Mouse (Mus musculus) CH12.LX (cell line): Measurements from ENCODE around the gene Oas1d. TPM values are rescaled to one million over a fixed set of nuclear protein-coding genes. Genes with fewer than 3 reads are reported as not detected.
"Not testable (repeated sequence)": the region's sequence is repeated elsewhere in the genome, so short reads cannot be mapped to it uniquely, and the experiment has no call there.

ENCODE experiments used
- DNase-seq: peaks from one replicate; pipeline ENCODE4 v3.0.0-alpha.2; 2013; ENCODE audit errors: extremely low read depth
- H3K27ac ChIP-seq: 2 replicates; pipeline ENCODE4 v1.5.1; 2012; ENCODE audit warnings: low read depth, mild to moderate bottlenecking, control low read depth, moderate library complexity; ENCODE audit not compliant: insufficient read depth
- H3K27me3 ChIP-seq: replicated peaks from 2 replicates; pipeline ENCODE3; 2012; ENCODE audit warnings: inconsistent platforms
- H3K36me3 ChIP-seq, 2 experiments: replicated peaks in 1 of 2; 2 replicates each; pipeline versions ENCODE3 to v1.6.1; 2012; ENCODE audit warnings: inconsistent platforms in 1 of 2, low read length in 1 of 2, mild to moderate bottlenecking in 1 of 2, mixed read lengths in 1 of 2, moderate library complexity in 1 of 2; ENCODE audit not compliant: control insufficient read depth in 1 of 2, insufficient read depth in 1 of 2
- H3K4me1 ChIP-seq, 2 experiments: 2 replicates each; pipeline ENCODE4 v1.6.1; 2012; ENCODE audit warnings: inconsistent platforms in 1 of 2, moderate library complexity in 1 of 2; ENCODE audit not compliant: insufficient read depth in 2 of 2, control insufficient read depth in 1 of 2
- H3K4me2 ChIP-seq: 2 replicates; pipeline ENCODE4 v1.6.1; 2012; ENCODE audit warnings: low read depth, mild to moderate bottlenecking, control low read depth; ENCODE audit not compliant: poor library complexity, insufficient read depth, severe bottlenecking
- H3K4me3 ChIP-seq, 3 experiments: fragments of 150-350 bp in 1 of 3; sonication (generic) in 1 of 3; replicated peaks in 1 of 3; 2 replicates each; pipeline versions ENCODE3 to v1.5.1; 2011 to 2012; ENCODE audit warnings: low read depth in 2 of 3, low read length in 2 of 3, mild to moderate bottlenecking in 2 of 3, moderate library complexity in 2 of 3, control low read depth in 1 of 3, improper control_type of control experiment in 1 of 3, inconsistent platforms in 1 of 3, mixed read lengths in 1 of 3; ENCODE audit not compliant: poor library complexity in 1 of 3
- H3K79me2 ChIP-seq: replicated peaks from 2 replicates; pipeline ENCODE4 v1.6.1; 2012; ENCODE audit warnings: mild to moderate bottlenecking, moderate library complexity; ENCODE audit not compliant: control insufficient read depth, poor library complexity, insufficient read depth, severe bottlenecking; ENCODE audit errors: extremely low read depth
- H3K9ac ChIP-seq: 2 replicates; pipeline ENCODE4 v1.6.1; 2012; ENCODE audit warnings: low read depth, mild to moderate bottlenecking, control low read depth, moderate library complexity; ENCODE audit not compliant: insufficient read depth
- H3K9me3 ChIP-seq: replicated peaks from 2 replicates; pipeline ENCODE3; 2012; ENCODE audit warnings: low read length, inconsistent platforms, mixed read lengths
- BHLHE40 ChIP-seq: IDR thresholded peaks from 2 replicates; pipeline ENCODE4 v1.6.1; 2011; ENCODE audit warnings: mild to moderate bottlenecking, low read depth, low read length, improper control_type of control experiment
- CHD2 ChIP-seq: IDR thresholded peaks from 2 replicates; pipeline ENCODE4 v1.6.1; 2011; ENCODE audit warnings: low read length, improper control_type of control experiment
- E2F4 ChIP-seq: IDR thresholded peaks from 2 replicates; pipeline ENCODE4 v1.6.1; 2011; ENCODE audit warnings: low read depth, low read length, improper control_type of control experiment; ENCODE audit not compliant: insufficient replicate concordance
- GABPA ChIP-seq: IDR thresholded peaks from 2 replicates; pipeline ENCODE4 v1.6.1; 2012; ENCODE audit warnings: low read depth, low read length, improper control_type of control experiment, inconsistent platforms; ENCODE audit not compliant: insufficient replicate concordance
- HCFC1 ChIP-seq: IDR thresholded peaks from 2 replicates; pipeline ENCODE4 v1.6.1; 2012; ENCODE audit warnings: low read depth, mild to moderate bottlenecking, inconsistent platforms, low read length, improper control_type of control experiment
- IRF4 ChIP-seq: IDR thresholded peaks from 2 replicates; pipeline ENCODE4 v1.6.1; 2014; ENCODE audit warnings: low read depth, mild to moderate bottlenecking, inconsistent platforms, low read length, improper control_type of control experiment
- JUND ChIP-seq: conservative IDR thresholded peaks from 2 replicates; pipeline ENCODE4 v1.6.1; 2011; ENCODE audit warnings: low read depth, low read length, improper control_type of control experiment
- KAT2A ChIP-seq: IDR thresholded peaks from 2 replicates; pipeline ENCODE4 v1.6.1; 2012; ENCODE audit warnings: low read length, improper control_type of control experiment, inconsistent platforms; ENCODE audit not compliant: insufficient replicate concordance
- MAZ ChIP-seq: IDR thresholded peaks from 2 replicates; pipeline ENCODE4 v1.6.1; 2012; ENCODE audit warnings: low read depth, mild to moderate bottlenecking, inconsistent platforms, low read length, improper control_type of control experiment, moderate library complexity
- MEF2A ChIP-seq: IDR thresholded peaks from 2 replicates; pipeline ENCODE4 v1.6.1; 2014; ENCODE audit warnings: low read depth, mild to moderate bottlenecking, inconsistent platforms, low read length, improper control_type of control experiment, borderline replicate concordance
- MXI1 ChIP-seq: IDR thresholded peaks from 2 replicates; pipeline ENCODE4 v1.6.1; 2011; ENCODE audit warnings: mild to moderate bottlenecking, low read depth, low read length, improper control_type of control experiment
- MYC ChIP-seq: IDR thresholded peaks from 2 replicates; pipeline ENCODE4 v1.6.1; 2011; ENCODE audit warnings: low read depth, mild to moderate bottlenecking, improper control_type of control experiment, low read length
- NELFE ChIP-seq: IDR thresholded peaks from 2 replicates; pipeline ENCODE4 v1.6.1; 2011; ENCODE audit warnings: low read depth, low read length, improper control_type of control experiment
- NRF1 ChIP-seq: IDR thresholded peaks from 2 replicates; pipeline ENCODE4 v1.6.1; 2014; ENCODE audit warnings: low read depth, mild to moderate bottlenecking, inconsistent platforms, low read length, improper control_type of control experiment, moderate library complexity
- RAD21 ChIP-seq: IDR thresholded peaks from 2 replicates; pipeline ENCODE4 v1.6.1; 2011; ENCODE audit warnings: low read depth, mild to moderate bottlenecking, low read length, improper control_type of control experiment, moderate library complexity
- SMC3 ChIP-seq: IDR thresholded peaks from 2 replicates; pipeline ENCODE4 v1.6.1; 2011; ENCODE audit warnings: low read depth, low read length, improper control_type of control experiment
- TCF12 ChIP-seq: IDR thresholded peaks from 2 replicates; pipeline ENCODE4 v1.6.1; 2014; ENCODE audit warnings: low read depth, mild to moderate bottlenecking, inconsistent platforms, low read length, improper control_type of control experiment
- UBTF ChIP-seq: IDR thresholded peaks from 2 replicates; pipeline ENCODE4 v1.6.1; 2012; ENCODE audit warnings: low read depth, mild to moderate bottlenecking, inconsistent platforms, low read length, improper control_type of control experiment, moderate library complexity
- USF1 ChIP-seq: IDR thresholded peaks from 2 replicates; pipeline ENCODE4 v1.6.1; 2014; ENCODE audit warnings: low read depth, mild to moderate bottlenecking, inconsistent platforms, low read length, improper control_type of control experiment
- ZKSCAN1 ChIP-seq: IDR thresholded peaks from 2 replicates; pipeline ENCODE4 v1.6.1; 2012; ENCODE audit warnings: low read depth, inconsistent platforms, low read length, improper control_type of control experiment, borderline replicate concordance
- ZMIZ1 ChIP-seq: IDR thresholded peaks from 2 replicates; pipeline ENCODE4 v1.6.1; 2012; ENCODE audit warnings: low read depth, mild to moderate bottlenecking, inconsistent platforms, low read length, improper control_type of control experiment
- ZNF384 ChIP-seq: IDR thresholded peaks from 2 replicates; pipeline ENCODE4 v1.6.1; 2012; ENCODE audit warnings: low read depth, low read length, improper control_type of control experiment, inconsistent platforms
- dilution Hi-C: fragments of 300-500 bp; cut with MboI; formaldehyde crosslinking; loops from 2 replicates; pipeline ENCODE4 v1.14.3; 2020; ENCODE audit warnings: low sequenced_read_pairs; ENCODE audit not compliant: extremely low pct_unique_long_range_greater_than_20kb, extremely low pct_ligation_motif_present
- in situ Hi-C: fragments of 300-500 bp; cut with MboI; formaldehyde crosslinking; loops from 3 replicates; pipeline ENCODE4 v1.14.3; 2019; ENCODE audit warnings: low sequenced_read_pairs, low pct_ligation_motif_present, low pct_unique_long_range_greater_than_20kb, mixed read lengths
- polyA plus RNA-seq: library from polyadenylated mRNA; unstranded; fragments of >175 nt; gene quantifications from 2 replicates; pipeline ENCODE4 v1.2.1, GENCODE M21; 2012; ENCODE audit warnings: low read depth; ENCODE audit not compliant: insufficient read length
- total RNA-seq, 2 experiments: library from RNA; depleted of rRNA; stranded (reverse); fragments of 300-350 nt in 1 of 2; fragments of >200 nt in 1 of 2; gene quantifications; 2 replicates each; pipeline ENCODE4 v1.2.3; 2012 to 2014

Oas1d gene
- total and polyA plus RNA-seq, 3 experiments, result not detected

DNA sequence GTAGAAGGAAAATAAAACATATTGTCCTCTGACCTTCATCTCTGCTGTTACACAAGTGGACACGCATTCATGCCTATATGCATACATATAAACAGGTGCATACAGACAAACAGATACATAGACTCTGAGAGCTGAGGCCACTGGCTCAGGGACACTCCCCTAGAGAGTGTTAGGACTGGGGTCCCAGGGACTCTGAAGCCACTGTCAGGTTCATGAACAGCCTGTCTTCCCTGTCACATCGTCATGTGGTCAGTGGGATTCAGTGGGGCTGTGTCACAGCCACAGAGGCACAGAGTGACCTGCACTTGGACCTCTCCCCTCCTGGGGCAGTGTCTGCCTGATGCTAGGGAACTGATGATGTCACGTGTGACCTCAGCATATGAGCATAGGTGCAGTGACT is 6.0 kb downstream of the Oas1d start:
- dilution Hi-C loops, result no loop called here
- H3K4me3 ChIP-seq, result no peak overlapping the region
- H3K27ac ChIP-seq, result no peak overlapping the region
- H3K79me2 ChIP-seq, result no peaks in the 10 kb centered on the region
- H3K36me3 ChIP-seq, result no peaks in the 10 kb centered on the region
- no peaks in the 10 kb centered on the region for H3K9me3 ChIP-seq
- H3K4me2 ChIP-seq, result no peak overlapping the region
- in situ Hi-C loops, result loop anchor here (5.0 kb wide), 1 partner anchor 78 kb away; no protein-coding TSS in a partner anchor
- TF ChIP-seq SMC3 (no peak), IRF4 (no peak), GABPA (no peak), JUND (no peak), KAT2A (no peak)
- no peak for DNase-seq
- no peaks in the 10 kb centered on the region for H3K4me1 ChIP-seq
- H3K27me3 ChIP-seq, result peaks cover 58% of the 10 kb centered on the region
- no peak overlapping the region for H3K9ac ChIP-seq

DNA sequence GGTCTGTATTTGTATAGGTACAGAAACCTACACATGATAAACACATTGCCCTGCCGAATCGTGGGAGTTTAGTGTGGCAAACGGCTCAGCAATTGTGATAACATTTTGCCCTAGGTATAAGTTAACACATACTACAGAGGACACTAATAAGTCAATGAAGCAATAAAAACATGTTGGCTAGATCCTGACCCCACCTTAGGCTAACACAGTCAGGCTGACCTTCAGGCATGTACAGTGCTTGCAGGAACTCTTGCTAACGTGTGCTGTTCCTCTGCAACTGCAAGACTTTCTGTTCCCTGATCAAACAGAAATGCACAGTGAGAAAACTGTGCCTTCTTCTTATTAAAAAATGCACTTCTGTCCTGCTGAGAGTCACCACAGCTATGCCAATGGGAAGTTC is 9.6 kb downstream of the Oas1d start:
- dilution Hi-C loops, result no loop called here

DNA sequence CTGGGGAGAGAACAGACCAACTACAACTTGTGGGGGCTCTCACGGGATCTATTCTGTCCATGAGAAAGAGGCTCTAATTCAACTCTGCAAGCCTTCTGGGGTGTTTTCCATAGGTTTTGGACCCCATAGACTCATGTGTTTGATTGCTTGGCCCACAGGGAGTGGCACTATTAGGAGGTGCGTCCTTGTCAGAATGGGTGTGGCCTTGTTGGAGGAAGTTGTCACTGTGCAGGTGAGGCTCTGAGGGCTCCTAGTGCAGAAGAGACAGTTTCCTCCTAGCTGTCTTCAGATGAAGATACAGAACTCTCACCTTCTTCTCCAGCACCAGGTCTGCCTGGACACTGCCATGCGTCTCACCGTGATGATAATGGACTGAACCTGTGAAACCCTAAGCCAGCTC is 10.2 kb downstream of the Oas1d start:
- H3K27ac ChIP-seq, H3K79me2 ChIP-seq, H3K4me3 ChIP-seq, H3K9me3 ChIP-seq, dilution Hi-C loops, H3K36me3 ChIP-seq, H3K4me1 ChIP-seq, H3K9ac ChIP-seq, DNase-seq, H3K4me2 ChIP-seq: not testable (repeated sequence)
- H3K27me3 ChIP-seq, result peaks cover 60% of the 10 kb centered on the region
- in situ Hi-C loops, result loop anchor here (5.0 kb wide), 1 partner anchor 82 kb away; no protein-coding TSS in a partner anchor

More for the DNA sequence above, 9.6 kb downstream of the Oas1d start:
- Histone ChIP-seq H3K9ac (no peak overlapping the region), H3K36me3 (no peaks in the 10 kb centered on the region), H3K4me3 (no peak overlapping the region), H3K27ac (no peak overlapping the region), H3K4me2 (no peak overlapping the region), H3K27me3 (peaks cover 59% of the 10 kb centered on the region), H3K4me1 (no peaks in the 10 kb centered on the region), H3K79me2 (no peaks in the 10 kb centered on the region), H3K9me3 (no peaks in the 10 kb centered on the region)
- no peak for DNase-seq
- in situ Hi-C loops, result loop anchor here (5.0 kb wide), 1 partner anchor 82 kb away; no protein-coding TSS in a partner anchor
- TF ChIP-seq HCFC1 (no peak), TCF12 (no peak), E2F4 (no peak), NRF1 (no peak), IRF4 (no peak), ZNF384 (no peak), ZMIZ1 (no peak), MYC (no peak), BHLHE40 (no peak), UBTF (no peak), MEF2A (no peak), GABPA (no peak), USF1 (no peak), MXI1 (no peak), RAD21 (no peak), MAZ (no peak), CHD2 (no peak), ZKSCAN1 (no peak), NELFE (no peak)
